Mouse (Mus musculus): ENCODE measurements around the gene Gm44503. TPM values are rescaled to one million over a fixed set of nuclear protein-coding genes. Genes with fewer than 3 reads are reported as not detected.

Gene Gm44503
- not detected in 2 replicates for polyA plus RNA-seq (2015; fragmentation: Nextera tagmentation; extraction: Ambion mirVana)

- 2% methylated on average over 43 of the region's 43 CpGs for WGBS
- H3K4me1 ChIP-seq: peaks cover 10% of the 10 kb centered on the region
- H3K36me3 ChIP-seq: no peaks in the 10 kb centered on the region
- H3K27me3 ChIP-seq: no peaks in the 10 kb centered on the region
- H3K9ac ChIP-seq: peak within 1 kb of the TSS; percentile 54
- H3K4me3 ChIP-seq (replicated peaks): peak within 1 kb of the TSS; percentile 71
- H3K9me3 ChIP-seq (replicated peaks): no peaks in the 10 kb centered on the region
- peak within 1 kb of the TSS; percentile 69 for H3K27ac ChIP-seq
- peak; percentile 92 for ATAC-seq (replicated peaks; ENCODE audit: low FRiP score)
- H3K4me2 ChIP-seq: peak within 1 kb of the TSS; percentile 73
Measured at GRCm38 (mm10) chr9:72958521-72959450, at the start of gene Gm44503, which contains the start of gene Dyx1c1. Gene Gm44503, plus strand, starts transcription at chr9:72958852. Gene Dyx1c1, plus strand, starts transcription at chr9:72958785.

- H3K27ac ChIP-seq: no peak overlapping the region
- no peak overlapping the region for H3K4me2 ChIP-seq
- no peak for ATAC-seq (replicated peaks; ENCODE audit: low FRiP score)
- H3K4me3 ChIP-seq (replicated peaks): no peak overlapping the region
- H3K27me3 ChIP-seq: no peaks in the 10 kb centered on the region
- H3K4me1 ChIP-seq: 0 out of 2 replicates have a peak, but pooled peaks cover 3% of the 10 kb centered on the region
- peaks cover 20% of the 10 kb centered on the region for H3K36me3 ChIP-seq
- no peaks in the 10 kb centered on the region for H3K9me3 ChIP-seq (replicated peaks)
- WGBS: 93% methylated on average over 2 of the region's 2 CpGs
- H3K9ac ChIP-seq: no peak overlapping the region
Measured at GRCm38 (mm10) chr9:72911381-72911780, 47.3 kb upstream of the Gm44503 start.

- ATAC-seq (replicated peaks; ENCODE audit: low FRiP score): no peak
- H3K27me3 ChIP-seq: no peaks in the 10 kb centered on the region
- H3K27ac ChIP-seq: no peak overlapping the region
- H3K36me3 ChIP-seq: peaks cover 8% of the 10 kb centered on the region
- no peaks in the 10 kb centered on the region for H3K9me3 ChIP-seq (replicated peaks)
- H3K4me3 ChIP-seq (replicated peaks): peak overlapping the region; percentile 1; the same call in 1 of the 2 replicates
- H3K9ac ChIP-seq: no peak overlapping the region
- WGBS: 39% methylated on average over 6 of the region's 6 CpGs
- 0 out of 2 replicates have a peak, but pooled peaks cover 3% of the 10 kb centered on the region for H3K4me1 ChIP-seq
- H3K4me2 ChIP-seq: peak overlapping the region; percentile 17
Measured at GRCm38 (mm10) chr9:72913551-72913950, 45.1 kb upstream of the Gm44503 start.

GRCm38 (mm10) chr9:72915728-72916127 is 42.9 kb upstream of the Gm44503 start:
- H3K9me3 ChIP-seq (replicated peaks): no peaks in the 10 kb centered on the region
- WGBS: 60% methylated on average over 7 of the region's 7 CpGs
- H3K4me3 ChIP-seq (replicated peaks): no peak overlapping the region
- H3K36me3 ChIP-seq: peaks cover 6% of the 10 kb centered on the region
- ATAC-seq (replicated peaks; ENCODE audit: low FRiP score): no peak
- H3K4me2 ChIP-seq: no peak overlapping the region
- H3K27ac ChIP-seq: no peak overlapping the region
- 0 out of 2 replicates have a peak, but pooled peaks cover 3% of the 10 kb centered on the region for H3K4me1 ChIP-seq
- no peak overlapping the region for H3K9ac ChIP-seq
- no peaks in the 10 kb centered on the region for H3K27me3 ChIP-seq

- H3K36me3 ChIP-seq: no peaks in the 10 kb centered on the region
- 85% methylated on average over 3 of the region's 3 CpGs for WGBS
- no peaks in the 10 kb centered on the region for H3K9me3 ChIP-seq (replicated peaks)
- H3K4me1 ChIP-seq: peaks cover 19% of the 10 kb centered on the region
- no peak overlapping the region for H3K27ac ChIP-seq
- H3K27me3 ChIP-seq: no peaks in the 10 kb centered on the region
- no peak overlapping the region for H3K4me3 ChIP-seq (replicated peaks)
- ATAC-seq (replicated peaks; ENCODE audit: low FRiP score): no peak
- H3K4me2 ChIP-seq: no peak overlapping the region
- no peak overlapping the region for H3K9ac ChIP-seq
Measured at GRCm38 (mm10) chr9:72923068-72923467, 35.6 kb upstream of the Gm44503 start.

- peak; percentile 87 for ATAC-seq (replicated peaks; ENCODE audit: low FRiP score)
- H3K9ac ChIP-seq: peak within 1 kb of the TSS; percentile 85
- peak within 1 kb of the TSS; percentile 95 for H3K4me2 ChIP-seq
- under 1% methylated on average over 87 of the region's 108 CpGs for WGBS
- peaks cover 19% of the 10 kb centered on the region for H3K4me1 ChIP-seq
- peak within 1 kb of the TSS; percentile 68 for H3K27ac ChIP-seq
- peak within 1 kb of the TSS; percentile 62 for H3K4me3 ChIP-seq (replicated peaks)
- no peaks in the 10 kb centered on the region for H3K36me3 ChIP-seq
- H3K27me3 ChIP-seq: no peaks in the 10 kb centered on the region
- no peaks in the 10 kb centered on the region for H3K9me3 ChIP-seq (replicated peaks)
Measured at GRCm38 (mm10) chr9:72925021-72925934, 33.4 kb upstream of the Gm44503 start, which contains the start of gene Pygo1. Gene Pygo1, plus strand, starts transcription at chr9:72925645.

- H3K9ac ChIP-seq: peak overlapping the region; percentile 85
- no peaks in the 10 kb centered on the region for H3K9me3 ChIP-seq (replicated peaks)
- H3K36me3 ChIP-seq: no peaks in the 10 kb centered on the region
- no peaks in the 10 kb centered on the region for H3K27me3 ChIP-seq
- H3K4me1 ChIP-seq: peaks cover 19% of the 10 kb centered on the region
- ATAC-seq (replicated peaks; ENCODE audit: low FRiP score): peak; percentile 64
- 1% methylated on average over 19 of the region's 20 CpGs for whole genome bisulfite sequencing
- peak overlapping the region; percentile 95 for H3K4me2 ChIP-seq
- peak overlapping the region; percentile 68 for H3K27ac ChIP-seq
- H3K4me3 ChIP-seq (replicated peaks): peak overlapping the region; percentile 62
Measured at GRCm38 (mm10) chr9:72925935-72926258, 32.8 kb upstream of the Gm44503 start.

GRCm38 (mm10) chr9:72931166-72931790 is 27.4 kb upstream of the Gm44503 start:
- H3K27me3 ChIP-seq: no peaks in the 10 kb centered on the region
- H3K27ac ChIP-seq: no peak overlapping the region
- no peak overlapping the region for H3K4me3 ChIP-seq (replicated peaks)
- no peaks in the 10 kb centered on the region for H3K9me3 ChIP-seq (replicated peaks)
- peaks cover 7% of the 10 kb centered on the region for H3K36me3 ChIP-seq
- no peak overlapping the region for H3K9ac ChIP-seq
- no peak overlapping the region for H3K4me2 ChIP-seq
- 84% methylated on average over 13 of the region's 13 CpGs for WGBS
- ATAC-seq (replicated peaks; ENCODE audit: low FRiP score): no peak
- H3K4me1 ChIP-seq: peaks cover 11% of the 10 kb centered on the region

GRCm38 (mm10) chr9:72935309-72935708 is 23.3 kb upstream of the Gm44503 start:
- H3K9me3 ChIP-seq (replicated peaks): no peaks in the 10 kb centered on the region
- 88% methylated on average over 4 of the region's 4 CpGs for WGBS
- H3K4me2 ChIP-seq: no peak overlapping the region
- no peaks in the 10 kb centered on the region for H3K4me1 ChIP-seq
- H3K4me3 ChIP-seq (replicated peaks): no peak overlapping the region
- no peak overlapping the region for H3K27ac ChIP-seq
- H3K9ac ChIP-seq: no peak overlapping the region
- no peaks in the 10 kb centered on the region for H3K27me3 ChIP-seq
- ATAC-seq (replicated peaks; ENCODE audit: low FRiP score): no peak
- peaks cover 7% of the 10 kb centered on the region for H3K36me3 ChIP-seq

GRCm38 (mm10) chr9:72936301-72936700 is 22.4 kb upstream of the Gm44503 start:
- Histone ChIP-seq H3K4me2 (no peak overlapping the region), H3K9me3 (replicated peaks) (no peaks in the 10 kb centered on the region), H3K27ac (no peak overlapping the region), H3K9ac (no peak overlapping the region), H3K4me1 (no peaks in the 10 kb centered on the region), H3K4me3 (replicated peaks) (no peak overlapping the region), H3K36me3 (peaks cover 7% of the 10 kb centered on the region), H3K27me3 (no peaks in the 10 kb centered on the region)
- no peak for ATAC-seq (replicated peaks; ENCODE audit: low FRiP score)
- whole genome bisulfite sequencing: 75% methylated on average over 2 of the region's 2 CpGs

- ATAC-seq (replicated peaks; ENCODE audit: low FRiP score): no peak
- Histone ChIP-seq H3K4me1 (no peaks in the 10 kb centered on the region), H3K4me3 (replicated peaks) (no peak overlapping the region), H3K4me2 (no peak overlapping the region), H3K9ac (no peak overlapping the region), H3K27me3 (no peaks in the 10 kb centered on the region), H3K27ac (no peak overlapping the region), H3K36me3 (peaks cover 35% of the 10 kb centered on the region), H3K9me3 (replicated peaks) (no peaks in the 10 kb centered on the region)
- WGBS: 67% methylated on average over 3 of the region's 3 CpGs
Measured at GRCm38 (mm10) chr9:72943424-72943823, 15.2 kb upstream of the Gm44503 start.
